Mouse (Mus musculus) G1E (cell line): Measurements from ENCODE around the gene Rptor. TPM values are rescaled to one million over a fixed set of nuclear protein-coding genes. Genes with fewer than 3 reads are reported as not detected.

ENCODE experiments used
- ATAC-seq: 2 replicates; pipeline ENCODE4 v1.8.0; 2016; ENCODE audit warnings: mild to moderate bottlenecking; ENCODE audit not compliant: insufficient number of reproducible peaks, poor library complexity, low FRiP score, severe bottlenecking; ENCODE audit errors: extremely low read depth
- DNase-seq: peaks from one replicate; pipeline ENCODE4 v3.0.0; 2012; ENCODE audit warnings: low spot score
- H3K27me3 ChIP-seq: 2 replicates; pipeline ENCODE4 v1.6.1; 2012; ENCODE audit warnings: mild to moderate bottlenecking, low read length, inconsistent platforms; ENCODE audit not compliant: insufficient read depth
- H3K36me3 ChIP-seq: replicated peaks from 2 replicates; pipeline ENCODE3; 2012; ENCODE audit warnings: mild to moderate bottlenecking, inconsistent platforms
- H3K4me1 ChIP-seq: 2 replicates; pipeline ENCODE4 v1.6.1; 2012; ENCODE audit warnings: low read depth, low read length, inconsistent platforms, mixed read lengths; ENCODE audit not compliant: insufficient read depth
- H3K4me3 ChIP-seq: 2 replicates; pipeline ENCODE4 v1.5.1; 2012; ENCODE audit warnings: low read depth, mild to moderate bottlenecking, inconsistent platforms, low read length, moderate library complexity, mixed read lengths
- H3K9me3 ChIP-seq: replicated peaks from 2 replicates; pipeline ENCODE4 v1.6.1; 2012; ENCODE audit warnings: inconsistent platforms
- CTCF ChIP-seq: IDR thresholded peaks from 2 replicates; pipeline ENCODE4 v1.5.1; 2012; ENCODE audit warnings: low read depth, low read length, inconsistent platforms, mixed read lengths
- GATA1 ChIP-seq: IDR thresholded peaks from 2 replicates; pipeline ENCODE4 v1.6.1; 2012; ENCODE audit warnings: borderline replicate concordance, low read length, inconsistent platforms, mixed read lengths
- GATA2 ChIP-seq: IDR thresholded peaks from 2 replicates; pipeline ENCODE4 v1.6.1; 2012; ENCODE audit warnings: low read depth, low read length, inconsistent platforms, borderline replicate concordance
- POLR2AphosphoS5 ChIP-seq: IDR thresholded peaks from 2 replicates; pipeline ENCODE4 v1.6.1; 2012; ENCODE audit warnings: low read depth, low read length, inconsistent platforms; ENCODE audit not compliant: insufficient replicate concordance
- TAL1 ChIP-seq: conservative IDR thresholded peaks from 2 replicates; pipeline ENCODE4 v1.6.1; 2012; ENCODE audit warnings: low read depth, low read length, inconsistent platforms, mixed read lengths
- polyA plus RNA-seq: library from polyadenylated mRNA; stranded (reverse); fragments of >175 nt; gene quantifications from 2 replicates; pipeline ENCODE4 v1.2.3, GENCODE M21; 2012
- total RNA-seq, 2 experiments: library from RNA; stranded (forward) in 1 of 2; stranded (reverse) in 1 of 2; fragments of 200-1000 nt in 1 of 2; fragments of >200 nt in 1 of 2; fragmentation: Nextera tagmentation in 1 of 2; gene quantifications; 2 replicates each; pipeline ENCODE4 v1.2.3; 2014 to 2017

Gene Rptor
- total and polyA plus RNA-seq, 3 experiments = 17.9 to 51.9 (median 46.5) TPM

DNA sequence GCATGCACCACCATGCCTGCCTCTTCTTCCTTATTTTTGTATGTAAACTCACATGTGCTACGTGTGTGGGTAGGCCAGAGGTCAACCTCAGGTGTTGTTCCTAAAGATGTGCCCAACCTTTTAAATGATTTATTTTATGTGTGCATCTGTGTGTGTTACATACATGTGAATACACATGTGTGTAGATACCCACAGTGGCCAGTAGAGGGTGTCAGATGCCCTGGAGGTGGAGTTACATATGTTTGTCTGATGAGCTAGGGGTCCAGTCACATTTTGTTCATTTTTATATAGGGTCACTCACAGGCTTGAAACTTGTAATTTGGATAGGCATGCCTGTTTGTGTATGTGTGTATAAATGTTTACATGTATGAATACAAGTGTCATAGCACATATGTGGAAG is 2.4 kb upstream of the Rptor start:
- ATAC-seq = no peak
- Histone ChIP-seq H3K4me1 (peaks cover 12% of the 10 kb centered on the region), H3K4me3 (no peak overlapping the region), H3K27me3 (peaks cover 28% of the 10 kb centered on the region), H3K9me3 (0 out of 2 replicates have a peak, but pooled peaks cover 5% of the 10 kb centered on the region), H3K36me3 (no peaks in the 10 kb centered on the region)
- no peak for DNase-seq
- TF ChIP-seq TAL1 (no peak), POLR2AphosphoS5 (no peak), CTCF (no peak), GATA2 (no peak), GATA1 (no peak)

DNA sequence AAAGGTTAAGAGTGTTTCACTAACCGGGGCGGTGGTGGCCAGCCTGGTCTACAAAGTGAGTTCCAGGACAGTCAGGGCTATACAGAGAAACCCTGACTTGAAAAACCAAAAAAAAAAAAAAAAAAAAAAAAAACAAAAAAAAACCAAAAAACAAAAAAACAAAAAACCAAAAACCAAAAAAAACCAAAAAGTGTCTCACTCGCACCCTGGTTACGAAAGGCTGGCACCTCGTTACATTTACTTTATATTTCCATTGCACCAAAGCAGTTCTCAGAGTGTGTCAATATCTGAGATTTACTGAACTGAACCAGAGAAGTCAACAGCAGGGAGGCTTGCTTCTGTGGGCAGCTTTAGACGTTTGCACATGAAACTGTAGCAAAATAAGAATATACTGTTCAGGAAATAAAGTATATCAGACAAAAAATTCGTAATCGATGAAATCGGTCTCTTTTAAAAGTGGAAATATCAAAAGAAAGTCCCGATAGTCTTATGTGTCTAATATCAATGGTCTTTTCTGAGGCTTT is 466 bp upstream of the Rptor start:
- TF ChIP-seq CTCF (no peak), TAL1 (no peak), GATA1 (no peak), POLR2AphosphoS5 (no peak), GATA2 (no peak)
- 0 out of 2 replicates have a peak, but pooled peaks cover 5% of the 10 kb centered on the region for H3K9me3 ChIP-seq
- peak overlapping the region; percentile 98 for H3K4me3 ChIP-seq
- DNase-seq (no peak), ATAC-seq (no peak)
- peaks cover 14% of the 10 kb centered on the region for H3K27me3 ChIP-seq
- H3K36me3 ChIP-seq = peaks cover 18% of the 10 kb centered on the region
- peaks cover 18% of the 10 kb centered on the region for H3K4me1 ChIP-seq

- Histone ChIP-seq H3K4me1 (peaks cover 23% of the 10 kb centered on the region), H3K4me3 (peak overlapping the region; percentile 98), H3K27me3 (peaks cover 6% of the 10 kb centered on the region; the same call in 1 of the 2 replicates), H3K36me3 (peaks cover 31% of the 10 kb centered on the region), H3K9me3 (peaks cover 11% of the 10 kb centered on the region)
- no peak for ATAC-seq
- DNase-seq = peak; percentile 44
- TF ChIP-seq CTCF (no peak), POLR2AphosphoS5 (no peak), TAL1 (no peak), GATA2 (no peak), GATA1 (no peak)
Measured at GRCm38 (mm10) chr11:119603527-119603905, 811 bp downstream of the Rptor start.

GRCm38 (mm10) chr11:119607464-119607863 is 4.8 kb downstream of the Rptor start:
- TF ChIP-seq POLR2AphosphoS5 (no peak), TAL1 (no peak), GATA2 (no peak)

GRCm38 (mm10) chr11:119611496-119611895 is 8.8 kb downstream of the Rptor start:
- H3K36me3 ChIP-seq = peaks cover 82% of the 10 kb centered on the region
- no peak for ATAC-seq

More at GRCm38 (mm10) chr11:119607464-119607863, 4.8 kb downstream of the Rptor start:
- Histone ChIP-seq H3K27me3 (no peaks in the 10 kb centered on the region), H3K4me3 (no peak overlapping the region), H3K36me3 (peaks cover 63% of the 10 kb centered on the region), H3K4me1 (peaks cover 36% of the 10 kb centered on the region), H3K9me3 (peaks cover 10% of the 10 kb centered on the region)
- no peak for ATAC-seq
- no peak for DNase-seq

DNA sequence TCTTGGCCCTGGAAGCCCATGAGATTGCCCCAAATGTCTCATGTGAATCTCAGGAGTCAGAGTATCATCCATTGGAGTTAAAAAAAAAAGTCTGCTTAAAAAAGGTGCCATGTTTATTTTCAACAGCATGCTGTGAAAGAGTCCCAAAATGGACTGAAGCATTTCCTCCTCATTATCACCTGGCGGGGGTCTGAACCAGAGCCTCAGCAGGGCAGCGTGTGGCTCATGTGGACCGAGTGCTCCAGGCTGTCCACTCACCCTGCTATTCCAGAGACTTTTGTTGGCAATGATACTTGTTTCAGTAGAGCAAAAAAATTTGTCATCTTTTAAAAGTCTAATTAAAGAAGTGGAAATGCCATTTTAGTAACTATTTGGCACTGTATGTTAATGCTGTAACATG is 9.5 kb downstream of the Rptor start:
- no peaks in the 10 kb centered on the region for H3K27me3 ChIP-seq
- peaks cover 28% of the 10 kb centered on the region; the same call in 1 of the 2 replicates for H3K4me1 ChIP-seq
- H3K36me3 ChIP-seq = peaks cover 80% of the 10 kb centered on the region
- DNase-seq (no peak), ATAC-seq (no peak)
- H3K9me3 ChIP-seq = peaks cover 10% of the 10 kb centered on the region
- no peak overlapping the region for H3K4me3 ChIP-seq
- no peak for TF ChIP-seq POLR2AphosphoS5

More at GRCm38 (mm10) chr11:119611496-119611895, 8.8 kb downstream of the Rptor start:
- Histone ChIP-seq H3K9me3 (peaks cover 10% of the 10 kb centered on the region), H3K4me3 (no peak overlapping the region), H3K27me3 (no peaks in the 10 kb centered on the region), H3K4me1 (peaks cover 30% of the 10 kb centered on the region; the same call in 1 of the 2 replicates)
- DNase-seq = no peak
- TF ChIP-seq CTCF (no peak), POLR2AphosphoS5 (0 out of 2 replicates have a peak, but pooled peaks have one; percentile 34)

DNA sequence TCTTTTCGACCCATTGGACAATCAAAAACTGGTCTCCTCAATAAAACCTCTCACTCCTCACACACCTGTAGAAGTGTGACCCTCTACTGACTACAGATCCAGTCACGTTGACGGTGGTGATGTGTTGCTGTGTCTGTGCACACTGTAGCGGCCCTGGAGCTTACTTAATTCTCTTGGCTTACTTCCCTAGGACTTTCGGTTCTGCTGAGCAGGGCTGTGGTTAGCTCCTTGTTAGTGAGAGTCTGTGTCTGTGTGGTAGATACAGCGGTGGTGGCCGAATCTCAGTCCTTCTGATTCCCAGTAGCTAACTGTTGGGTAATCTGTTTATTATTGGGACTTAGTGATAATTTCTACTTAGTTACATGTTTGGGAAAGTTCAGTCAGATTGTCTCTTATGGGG is 12.4 kb downstream of the Rptor start:
- TF ChIP-seq POLR2AphosphoS5 = no peak
- no peaks in the 10 kb centered on the region for H3K9me3 ChIP-seq
- H3K27me3 ChIP-seq = no peaks in the 10 kb centered on the region
- ATAC-seq (no peak), DNase-seq (no peak)
- peaks cover 60% of the 10 kb centered on the region for H3K36me3 ChIP-seq
- peaks cover 24% of the 10 kb centered on the region; the same call in 1 of the 2 replicates for H3K4me1 ChIP-seq
- no peak overlapping the region for H3K4me3 ChIP-seq
